Mouse (Mus musculus): Measurements from ENCODE around the gene Psg25.
"Not testable (repeated sequence)": the region's sequence is repeated elsewhere in the genome, so short reads cannot be mapped to it uniquely, and the experiment has no call there.

Gene Psg25
- long read RNA-seq, experiment 1, result 0 reads
- long read RNA-seq, experiment 2, result 0 reads

GRCm38 (mm10) chr7:18532169-18532568 lies at the start of gene Psg25:
TSS of gene Psg25 (minus strand) at chr7:18532269.
- intact Hi-C loops (cut with DNase I), result no loop called here

DNA sequence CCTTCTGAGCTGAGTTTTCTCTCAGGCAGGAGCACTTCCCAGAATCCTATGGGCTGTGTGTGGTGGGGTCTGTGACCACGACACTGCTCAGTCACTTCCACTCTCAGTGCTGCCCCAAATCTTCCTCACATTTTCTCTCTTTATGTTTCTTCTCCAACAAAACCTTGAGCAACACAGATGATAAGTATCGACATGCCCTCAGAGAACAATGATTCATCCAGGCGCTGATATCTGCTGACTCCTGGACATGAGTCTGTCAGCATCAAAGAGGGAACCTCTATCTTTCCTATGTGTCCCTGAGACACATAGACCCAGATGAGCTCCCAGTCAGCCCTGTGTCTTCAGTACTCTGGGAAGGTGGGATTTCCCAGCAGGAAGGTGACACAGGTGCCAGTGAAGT lies 35.1 kb upstream of the Psg25 start, which contains the start of gene Psg27:
TSS of gene Psg27 (minus strand) at position 101 of the 400 bp plus-strand sequence.
- intact Hi-C loops (cut with DNase I), result no loop called here

DNA sequence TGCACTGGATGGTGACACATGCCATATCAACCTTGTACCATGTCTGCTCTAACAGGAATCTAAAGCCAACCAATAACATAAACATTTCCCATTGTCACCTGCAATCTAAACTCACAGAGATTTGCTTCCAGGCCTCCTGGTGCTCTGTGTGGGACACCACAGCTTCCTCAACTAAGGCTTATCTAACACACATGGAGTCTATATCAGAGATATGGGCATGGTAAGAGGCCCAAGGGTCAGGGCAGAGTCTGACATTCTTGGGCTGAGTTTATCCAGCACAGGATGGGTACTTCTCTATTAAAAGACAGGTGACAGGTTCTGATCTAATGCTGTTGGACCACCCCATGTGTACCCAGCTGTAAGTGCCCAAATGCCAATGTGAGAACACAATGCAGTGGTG lies 27.8 kb upstream of the Psg25 start:
- intact Hi-C loops (cut with DNase I), result no loop called here

- intact Hi-C loops (cut with DNase I), result not testable (repeated sequence)
Observed at GRCm38 (mm10) chr7:18555751-18556150, 23.7 kb upstream of the Psg25 start.

GRCm38 (mm10) chr7:18533420-18533819 lies 1.4 kb upstream of the Psg25 start:
- intact Hi-C loops (cut with DNase I), result no loop called here

GRCm38 (mm10) chr7:18524668-18525067 lies 7.4 kb downstream of the Psg25 start:
- intact Hi-C loops (cut with DNase I), result no loop called here

GRCm38 (mm10) chr7:18512848-18513247 lies 19.2 kb downstream of the Psg25 start:
- intact Hi-C loops (cut with DNase I), result not testable (repeated sequence)

GRCm38 (mm10) chr7:18512417-18512816 lies 19.7 kb downstream of the Psg25 start:
- intact Hi-C loops (cut with DNase I), result not testable (repeated sequence)

- intact Hi-C loops (cut with DNase I), result no loop called here
Observed at GRCm38 (mm10) chr7:18511479-18511878, 20.6 kb downstream of the Psg25 start.

GRCm38 (mm10) chr7:18484077-18484476 lies 48.0 kb downstream of the Psg25 start, which contains the start of gene Psg26:
TSS of gene Psg26 (minus strand) at chr7:18484177.
- intact Hi-C loops (cut with DNase I), result no loop called here
